Mouse (Mus musculus) G1E (cell line): Measurements from ENCODE around the gene Dhrs1. TPM values are rescaled to one million over a fixed set of nuclear protein-coding genes. Genes with fewer than 3 reads are reported as not detected.

Source experiments
- ATAC-seq: 2 replicates; pipeline ENCODE4 v1.8.0; 2016; ENCODE audit warnings: mild to moderate bottlenecking; ENCODE audit not compliant: insufficient number of reproducible peaks, poor library complexity, low FRiP score, severe bottlenecking; ENCODE audit errors: extremely low read depth
- DNase-seq: peaks from one replicate; pipeline ENCODE4 v3.0.0; 2012; ENCODE audit warnings: low spot score
- H3K27me3 ChIP-seq: 2 replicates; pipeline ENCODE4 v1.6.1; 2012; ENCODE audit warnings: mild to moderate bottlenecking, low read length, inconsistent platforms; ENCODE audit not compliant: insufficient read depth
- H3K36me3 ChIP-seq: replicated peaks from 2 replicates; pipeline ENCODE3; 2012; ENCODE audit warnings: mild to moderate bottlenecking, inconsistent platforms
- H3K4me1 ChIP-seq: 2 replicates; pipeline ENCODE4 v1.6.1; 2012; ENCODE audit warnings: low read depth, low read length, inconsistent platforms, mixed read lengths; ENCODE audit not compliant: insufficient read depth
- H3K4me3 ChIP-seq: 2 replicates; pipeline ENCODE4 v1.5.1; 2012; ENCODE audit warnings: low read depth, mild to moderate bottlenecking, inconsistent platforms, low read length, moderate library complexity, mixed read lengths
- H3K9me3 ChIP-seq: replicated peaks from 2 replicates; pipeline ENCODE4 v1.6.1; 2012; ENCODE audit warnings: inconsistent platforms
- CTCF ChIP-seq: IDR thresholded peaks from 2 replicates; pipeline ENCODE4 v1.5.1; 2012; ENCODE audit warnings: low read depth, low read length, inconsistent platforms, mixed read lengths
- GATA1 ChIP-seq: IDR thresholded peaks from 2 replicates; pipeline ENCODE4 v1.6.1; 2012; ENCODE audit warnings: borderline replicate concordance, low read length, inconsistent platforms, mixed read lengths
- GATA2 ChIP-seq: IDR thresholded peaks from 2 replicates; pipeline ENCODE4 v1.6.1; 2012; ENCODE audit warnings: low read depth, low read length, inconsistent platforms, borderline replicate concordance
- POLR2AphosphoS5 ChIP-seq: IDR thresholded peaks from 2 replicates; pipeline ENCODE4 v1.6.1; 2012; ENCODE audit warnings: low read depth, low read length, inconsistent platforms; ENCODE audit not compliant: insufficient replicate concordance
- TAL1 ChIP-seq: conservative IDR thresholded peaks from 2 replicates; pipeline ENCODE4 v1.6.1; 2012; ENCODE audit warnings: low read depth, low read length, inconsistent platforms, mixed read lengths
- polyA plus RNA-seq: library from polyadenylated mRNA; stranded (reverse); fragments of >175 nt; gene quantifications from 2 replicates; pipeline ENCODE4 v1.2.3, GENCODE M21; 2012
- total RNA-seq, 2 experiments: library from RNA; stranded (forward) in 1 of 2; stranded (reverse) in 1 of 2; fragments of 200-1000 nt in 1 of 2; fragments of >200 nt in 1 of 2; fragmentation: Nextera tagmentation in 1 of 2; gene quantifications; 2 replicates each; pipeline ENCODE4 v1.2.3; 2014 to 2017

Gene Dhrs1
- total and polyA plus RNA-seq, 3 experiments: 6.5 to 86.7 (median 39.3) TPM

DNA sequence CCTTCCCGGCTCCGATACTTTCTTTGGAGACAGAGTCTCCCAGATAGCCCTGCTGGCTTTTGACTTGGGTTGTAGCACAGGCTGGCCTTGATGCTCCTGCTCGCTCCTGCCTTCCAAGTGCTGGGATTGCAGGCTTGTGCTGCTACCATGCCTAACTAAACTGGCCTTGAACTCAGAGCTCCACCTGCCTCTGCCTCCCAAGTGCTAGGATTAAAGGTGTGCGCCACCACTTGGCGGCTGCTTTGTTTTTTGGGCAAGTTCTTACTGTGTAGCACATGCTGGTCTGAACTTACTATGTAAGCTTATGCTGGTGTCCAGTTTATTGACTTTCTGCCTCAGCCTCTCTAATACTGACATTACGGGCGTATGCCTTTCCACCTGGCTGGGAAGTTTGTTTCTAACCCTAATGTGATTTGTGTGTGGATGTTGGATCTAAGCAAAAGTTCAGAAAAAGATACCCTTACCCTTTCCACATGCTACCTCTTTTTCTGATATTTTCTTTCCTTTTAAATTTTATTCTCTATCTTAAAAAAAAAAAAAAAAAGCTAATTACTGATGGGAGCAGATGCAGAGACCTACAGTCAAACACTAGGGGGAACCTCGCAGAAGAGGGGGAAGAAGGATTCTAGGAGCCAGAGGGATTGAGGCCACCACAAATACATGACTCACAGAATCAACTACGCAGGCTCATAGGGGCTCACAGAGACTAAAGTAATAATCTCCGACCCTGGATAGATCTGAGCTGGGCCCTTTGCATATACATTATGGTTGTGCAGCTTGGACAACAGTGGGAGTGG is 1.8 kb upstream of the Dhrs1 start:
- no peak for TF ChIP-seq POLR2AphosphoS5
- no peak for TF ChIP-seq CTCF
- no peak for TF ChIP-seq TAL1
- no peak for TF ChIP-seq GATA2
- TF ChIP-seq GATA1: no peak
- ATAC-seq (no peak), DNase-seq (no peak)
- Histone ChIP-seq H3K9me3 (no peaks in the 10 kb centered on the region), H3K4me1 (peaks cover 36% of the 10 kb centered on the region), H3K4me3 (peak overlapping the region; percentile 85; the same call in 1 of the 2 replicates), H3K36me3 (peaks cover 72% of the 10 kb centered on the region), H3K27me3 (no peaks in the 10 kb centered on the region)

DNA sequence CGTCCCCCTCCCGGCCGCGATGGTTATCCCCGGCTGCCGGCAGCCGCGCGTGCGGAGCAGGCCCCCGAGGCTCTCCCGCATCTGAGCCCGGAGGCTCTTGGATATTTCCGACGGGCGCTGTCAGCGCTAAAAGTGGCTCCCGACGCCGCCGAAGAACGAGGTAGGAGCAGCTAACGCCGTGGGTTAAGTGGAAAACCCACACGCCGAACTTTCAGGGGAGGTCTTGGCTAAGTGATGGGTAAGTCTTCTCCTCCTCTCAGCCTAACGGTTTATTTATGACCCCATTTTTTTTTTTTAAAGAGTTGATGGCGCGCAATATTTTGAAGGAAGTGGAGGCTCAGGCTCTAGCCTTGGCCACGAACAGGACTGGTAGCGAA is 359 bp upstream of the Dhrs1 start:
- TF ChIP-seq CTCF (no peak), POLR2AphosphoS5 (no peak), TAL1 (no peak), GATA2 (no peak), GATA1 (no peak)

DNA sequence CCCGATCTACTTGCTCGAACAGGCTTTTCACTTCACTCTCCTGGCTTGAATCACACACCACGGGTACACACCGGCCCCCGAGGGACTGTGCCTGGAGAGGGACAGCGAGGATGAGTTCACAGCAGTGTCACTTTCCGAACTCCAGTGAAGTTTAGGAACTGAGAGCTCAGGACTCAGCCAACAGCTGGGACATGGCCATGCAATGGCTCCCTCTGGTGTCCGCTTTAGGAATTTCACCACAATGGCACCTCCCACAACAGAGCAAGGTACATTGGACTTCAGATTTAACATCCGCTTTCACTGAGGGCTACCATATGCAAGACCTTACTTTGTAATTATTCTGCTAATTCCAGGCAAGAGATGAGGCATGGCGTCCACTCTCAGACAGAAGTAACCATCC is 1.8 kb downstream of the Dhrs1 start:
- Histone ChIP-seq H3K27me3 (no peaks in the 10 kb centered on the region), H3K36me3 (peaks cover 68% of the 10 kb centered on the region), H3K4me1 (peaks cover 43% of the 10 kb centered on the region), H3K9me3 (no peaks in the 10 kb centered on the region), H3K4me3 (no peak overlapping the region)
- DNase-seq (peak; percentile 68), ATAC-seq (0 out of 2 replicates have a peak, but pooled peaks have one; percentile 32)
- TF ChIP-seq GATA1 (no peak), CTCF (peak; percentile 99)

More for the DNA sequence above, 359 bp upstream of the Dhrs1 start:
- DNase-seq: no peak
- Histone ChIP-seq H3K27me3 (no peaks in the 10 kb centered on the region), H3K9me3 (no peaks in the 10 kb centered on the region), H3K4me3 (peak overlapping the region; percentile 85), H3K36me3 (peaks cover 68% of the 10 kb centered on the region), H3K4me1 (peaks cover 43% of the 10 kb centered on the region)
- ATAC-seq: no peak

DNA sequence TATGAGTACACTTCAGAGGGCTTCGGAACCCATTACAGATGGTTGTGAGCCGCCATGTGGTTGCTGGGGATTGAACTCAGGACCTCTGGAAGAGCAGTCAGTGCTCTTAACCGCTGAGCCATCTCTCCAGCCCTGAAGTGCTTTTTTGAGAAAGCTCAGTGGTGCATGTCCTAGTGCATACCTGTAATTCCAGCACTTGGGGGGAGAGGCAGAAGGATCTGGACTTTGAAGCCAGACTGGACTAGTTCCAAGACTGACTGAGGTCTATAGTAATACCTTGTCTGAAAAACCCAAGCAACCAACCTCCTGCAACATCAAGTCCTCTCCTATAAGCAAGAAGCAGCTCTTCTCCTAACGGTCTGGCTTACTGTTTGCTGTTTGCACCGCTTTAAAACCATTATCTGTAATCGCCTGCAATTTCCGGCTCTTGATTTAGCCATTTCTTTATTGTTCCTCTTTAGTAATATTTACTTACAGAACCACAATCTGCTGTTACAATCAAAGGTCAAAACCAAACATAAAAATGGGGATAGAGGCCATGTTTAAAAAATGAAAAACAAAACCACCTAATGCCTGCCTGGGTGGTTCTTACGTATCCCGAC is 8.3 kb downstream of the Dhrs1 start:
- ATAC-seq: peak; percentile 8; the same call in 1 of the 2 replicates
- Histone ChIP-seq H3K4me1 (peaks cover 16% of the 10 kb centered on the region), H3K27me3 (peaks cover 20% of the 10 kb centered on the region), H3K36me3 (peaks cover 41% of the 10 kb centered on the region), H3K9me3 (no peaks in the 10 kb centered on the region), H3K4me3 (no peak overlapping the region)
- DNase-seq: no peak
- TF ChIP-seq POLR2AphosphoS5 (no peak), GATA2 (no peak), CTCF (no peak), GATA1 (no peak), TAL1 (no peak)

DNA sequence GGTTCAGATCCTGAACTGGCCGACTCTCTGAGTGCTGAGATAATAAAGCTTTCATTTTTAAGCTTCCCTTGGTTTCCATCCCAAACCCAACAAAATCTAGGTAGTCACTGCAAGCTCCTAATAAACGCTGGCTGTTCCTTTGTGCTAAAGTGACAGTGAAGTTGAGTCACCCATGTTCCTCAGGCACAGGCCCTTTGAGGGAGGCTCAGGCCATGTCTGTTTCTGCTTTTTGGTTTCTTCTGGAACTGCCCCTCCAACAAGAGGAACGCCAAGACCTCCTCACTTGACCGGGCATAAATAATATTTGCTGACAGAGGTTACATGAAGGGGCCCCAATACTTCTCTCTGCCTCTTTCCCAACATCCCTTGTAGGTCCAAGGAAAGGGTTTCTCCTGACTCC is 9.7 kb downstream of the Dhrs1 start:
- H3K4me1 ChIP-seq: peaks cover 16% of the 10 kb centered on the region
- no peak for TF ChIP-seq CTCF
- no peak for TF ChIP-seq POLR2AphosphoS5
- TF ChIP-seq GATA2: no peak
- no peak for TF ChIP-seq GATA1
- no peak for ATAC-seq

DNA sequence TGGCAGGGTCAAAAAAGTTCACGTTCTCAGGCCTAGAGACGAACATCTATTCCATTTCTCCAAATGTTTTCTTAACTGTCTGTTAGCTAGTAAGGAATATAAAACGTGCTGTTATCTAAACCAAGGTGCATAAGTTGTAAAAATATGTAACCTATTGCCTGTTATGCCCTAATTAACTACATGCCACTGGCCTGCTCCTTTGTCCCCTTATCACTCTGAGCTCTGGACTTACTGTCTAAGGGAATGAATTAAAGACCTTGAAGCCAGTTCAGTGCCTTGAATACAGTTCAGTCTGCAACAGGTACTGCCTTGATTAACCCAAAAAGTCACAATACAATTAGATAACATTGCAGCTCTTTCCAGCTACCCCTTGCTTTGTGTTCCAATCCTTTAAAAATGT is 10.2 kb downstream of the Dhrs1 start:
- Histone ChIP-seq H3K9me3 (no peaks in the 10 kb centered on the region), H3K27me3 (peaks cover 20% of the 10 kb centered on the region), H3K4me1 (peaks cover 20% of the 10 kb centered on the region), H3K36me3 (peaks cover 26% of the 10 kb centered on the region), H3K4me3 (no peak overlapping the region)
- TF ChIP-seq GATA1 (no peak), POLR2AphosphoS5 (no peak), GATA2 (no peak), CTCF (no peak), TAL1 (no peak)
- no peak for ATAC-seq
- no peak for DNase-seq

More for the DNA sequence above, 9.7 kb downstream of the Dhrs1 start:
- peaks cover 20% of the 10 kb centered on the region for H3K27me3 ChIP-seq
- no peak for DNase-seq
- H3K36me3 ChIP-seq: peaks cover 30% of the 10 kb centered on the region
- H3K4me3 ChIP-seq: no peak overlapping the region
- no peaks in the 10 kb centered on the region for H3K9me3 ChIP-seq
